Mouse (Mus musculus) neural tube, embryonic 10.5 days (tissue): Measurements from ENCODE around the gene Zfp827.
A peak's percentile ranks its signal among the peaks of the same experiment; 100 is the strongest.

Experiments
- DNase-seq: peaks from one replicate; pipeline ENCODE4 v3.0.0-alpha.2; 2017; ENCODE audit warnings: low spot score; ENCODE audit errors: extremely low spot score

Gene Zfp827

DNA sequence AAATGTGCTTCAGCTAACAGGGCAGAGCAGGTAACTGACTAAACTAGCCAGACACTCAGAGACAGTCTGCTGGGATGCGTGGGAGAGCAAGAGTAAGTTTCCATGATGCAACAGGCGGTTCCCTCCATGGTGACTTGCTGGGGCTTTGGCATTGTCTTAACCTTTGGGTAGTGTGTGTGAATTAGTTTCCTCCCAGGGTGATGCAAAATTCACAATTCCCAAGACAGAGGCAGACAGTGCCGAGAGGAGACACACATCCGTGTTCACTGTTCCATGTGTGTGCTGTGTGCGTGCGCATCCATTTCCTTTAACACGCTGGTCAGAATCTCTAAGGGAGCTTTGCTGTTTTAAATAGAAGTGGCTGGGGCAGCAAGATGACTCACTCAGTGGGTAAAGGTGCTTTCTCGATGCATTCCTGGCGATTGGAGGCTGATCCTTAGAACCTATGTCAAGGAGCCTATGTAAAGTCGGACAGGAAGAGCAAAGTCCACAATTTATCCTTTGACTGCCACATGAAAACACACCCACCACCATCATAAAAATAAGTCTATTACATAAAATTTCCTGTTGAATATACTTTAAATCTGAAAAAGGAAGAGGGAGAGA is 127.4 kb downstream of the Zfp827 start:
- DNase-seq = no peak

DNA sequence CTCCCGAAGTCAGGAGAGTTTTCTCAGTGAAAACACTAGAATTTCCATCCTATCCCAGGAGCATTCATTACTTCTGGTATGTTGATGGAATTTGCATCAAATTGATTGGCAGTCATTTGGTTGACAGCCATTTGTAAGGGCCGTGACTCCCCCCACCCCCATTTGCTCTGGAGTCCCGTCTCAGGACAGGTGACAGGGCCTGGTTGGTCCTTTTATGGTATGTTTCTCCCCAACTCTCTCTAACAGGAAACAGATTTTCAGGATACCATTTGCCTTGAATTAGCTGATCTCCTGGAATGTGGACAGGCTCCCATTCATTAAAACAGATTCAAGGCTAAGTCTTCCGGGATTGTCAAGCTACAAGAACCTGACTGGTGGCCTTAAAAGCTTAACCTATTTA is 129.1 kb downstream of the Zfp827 start:
- no peak for DNase-seq

DNA sequence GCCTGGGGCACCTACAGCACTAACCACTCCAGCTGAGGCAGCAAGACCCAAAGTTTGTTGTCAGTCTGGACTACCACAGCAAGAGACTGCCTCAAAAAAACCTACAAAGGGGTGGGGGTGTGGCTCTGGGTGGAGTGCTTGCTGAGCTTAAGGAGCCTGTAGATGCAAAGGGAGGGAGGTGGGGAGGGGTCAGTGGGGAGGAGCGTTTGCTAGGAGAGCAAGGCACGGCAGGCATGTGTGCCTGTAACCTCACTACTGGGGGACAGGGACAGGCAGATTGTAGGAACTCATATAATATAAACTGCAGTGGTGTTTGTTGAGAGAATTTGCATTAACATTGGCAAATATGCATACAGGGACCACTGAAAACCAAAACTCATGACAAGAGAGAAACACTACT is 130.1 kb downstream of the Zfp827 start:
- no peak for DNase-seq

DNA sequence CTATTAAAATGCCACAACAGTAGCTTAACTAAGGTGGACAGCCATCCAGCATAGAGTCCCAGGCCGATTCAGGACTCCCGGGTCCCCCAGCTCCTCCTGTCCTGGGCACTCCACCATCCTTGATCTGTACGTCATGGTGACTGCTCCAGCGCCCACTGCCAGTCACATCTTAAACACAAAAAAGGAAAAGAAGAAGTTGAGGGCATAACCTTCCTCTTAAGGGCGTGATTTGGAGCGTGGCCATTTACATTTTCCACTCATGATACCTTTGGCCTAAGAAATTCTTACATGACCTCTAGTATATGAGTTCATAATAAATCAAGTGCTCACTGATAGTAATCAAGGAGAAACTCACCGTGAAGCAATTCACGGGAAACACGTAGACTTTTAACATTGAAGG is 131.2 kb downstream of the Zfp827 start:
- no peak for DNase-seq

- DNase-seq = no peak
These were observed 132.1 kb downstream of the Zfp827 start for GRCm38 (mm10) chr8:79160302-79160701.

GRCm38 (mm10) chr8:79161172-79161778 is 133.0 kb downstream of the Zfp827 start:
- DNase-seq = no peak

DNA sequence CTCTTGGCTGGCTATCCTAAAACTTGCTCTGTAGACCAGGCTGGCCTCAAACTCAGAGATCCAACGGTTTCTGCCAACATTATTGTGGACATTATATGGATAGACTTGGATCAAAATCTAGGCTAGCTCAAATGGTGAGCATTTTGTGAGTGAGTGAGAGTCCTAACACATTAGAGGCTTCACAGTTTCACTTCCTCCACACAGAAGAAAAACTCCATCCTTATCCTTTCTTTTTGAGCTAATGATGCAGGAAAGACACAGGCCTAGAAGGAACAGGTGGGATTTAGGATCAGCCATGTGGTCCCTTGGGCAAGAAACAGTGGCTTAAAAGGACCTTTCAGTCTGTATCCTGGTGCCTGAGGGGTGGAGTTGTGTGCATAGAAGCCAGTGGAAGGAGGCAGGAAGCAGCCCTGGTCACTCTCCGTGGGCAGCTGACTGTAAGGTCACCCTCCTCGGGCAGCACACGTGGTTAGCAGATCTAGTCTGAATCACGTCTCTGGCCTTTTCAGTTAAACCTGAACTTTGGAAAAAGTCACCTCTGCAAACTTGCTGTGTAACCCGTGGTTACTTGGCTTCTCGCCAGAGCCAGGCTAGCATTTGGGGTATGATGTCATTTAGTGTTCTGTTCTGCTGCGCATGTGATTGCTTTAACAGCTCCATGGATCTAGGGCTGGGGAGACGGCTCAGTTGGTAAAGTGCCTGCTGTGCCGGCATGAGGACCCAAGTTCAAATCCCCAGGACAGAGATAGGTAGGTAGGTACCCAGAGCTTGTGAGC is 134.5 kb downstream of the Zfp827 start:
- no peak for DNase-seq

DNA sequence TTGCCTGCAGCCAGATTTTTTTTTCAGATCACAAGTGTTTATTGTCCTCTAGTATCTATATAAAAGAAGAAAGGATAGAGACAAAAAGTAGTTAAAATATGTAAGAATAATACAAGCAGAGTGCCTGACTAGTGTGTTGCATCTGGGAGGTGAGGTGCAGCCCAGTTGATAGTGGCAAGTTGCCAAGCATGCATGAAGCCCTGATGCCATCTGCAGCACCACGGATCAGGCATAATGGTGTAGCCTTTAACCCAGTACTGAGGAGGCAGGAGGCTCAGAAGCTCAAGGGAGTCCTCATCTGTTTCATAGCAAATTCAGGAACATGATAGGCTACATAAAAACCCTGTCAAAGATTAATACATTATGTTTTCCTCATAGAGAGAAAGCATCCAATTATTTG is 136.1 kb downstream of the Zfp827 start:
- DNase-seq = no peak

DNA sequence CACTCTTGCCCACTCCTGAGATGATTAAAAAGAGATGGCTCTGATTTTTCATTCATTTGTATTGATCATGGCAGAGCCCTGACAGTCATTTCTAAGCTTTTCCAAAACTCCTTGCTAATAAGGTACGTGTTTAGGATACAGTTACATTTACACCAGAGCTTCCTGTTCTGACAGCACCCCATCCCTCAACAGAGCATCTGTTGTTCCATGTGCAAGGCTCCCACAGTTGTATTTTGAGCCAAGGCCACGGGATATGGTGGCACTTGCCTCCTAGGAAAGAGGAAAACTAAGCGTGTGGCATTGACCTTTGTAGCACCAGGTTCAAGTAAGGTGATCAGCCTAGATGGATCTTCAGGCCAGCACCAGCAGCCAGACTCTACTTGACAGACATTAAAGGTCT is 137.0 kb downstream of the Zfp827 start:
- DNase-seq = no peak

DNA sequence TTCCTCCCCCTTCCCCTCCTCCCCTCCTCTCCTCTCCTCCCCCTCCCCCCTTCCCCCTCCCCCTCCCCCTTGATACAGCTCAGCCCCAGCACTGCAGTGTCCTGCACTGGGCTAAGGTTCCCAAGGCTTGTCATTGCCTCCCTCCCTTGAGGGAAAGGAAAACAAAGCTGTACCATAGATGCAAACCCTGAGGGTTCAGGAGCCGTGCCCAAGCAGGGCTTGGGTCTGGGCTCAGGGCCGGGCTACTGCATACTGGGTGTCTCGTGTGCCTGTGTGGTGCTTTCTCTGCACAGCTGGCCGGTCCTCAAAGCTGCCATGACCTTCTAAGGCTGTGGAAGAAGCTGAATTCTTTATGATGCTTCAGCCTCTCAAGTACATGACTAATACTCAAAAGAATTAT is 145.4 kb downstream of the Zfp827 start:
- DNase-seq = no peak

DNA sequence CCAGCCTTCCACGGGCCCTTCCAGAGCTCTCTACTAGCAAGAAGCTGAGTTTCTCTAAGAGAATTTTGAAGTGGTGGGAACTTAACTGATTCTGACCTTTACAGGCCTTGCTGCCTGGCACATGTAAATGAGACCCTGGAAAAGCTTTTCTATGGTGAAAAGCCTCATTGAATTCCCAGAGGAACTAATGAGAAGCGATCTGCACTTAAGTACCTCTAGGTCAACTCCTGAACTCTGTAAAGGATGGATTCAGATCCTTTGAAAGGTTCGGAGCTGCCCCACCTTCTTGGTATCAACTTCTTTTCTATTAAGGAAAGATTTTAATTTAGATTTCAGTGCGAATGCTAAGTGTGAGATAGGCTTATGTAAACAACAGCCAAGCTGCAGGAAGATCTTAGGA is 147.8 kb downstream of the Zfp827 start:
- DNase-seq = no peak

- no peak for DNase-seq
These were observed 151.4 kb downstream of the Zfp827 start for GRCm38 (mm10) chr8:79179678-79180077.

DNA sequence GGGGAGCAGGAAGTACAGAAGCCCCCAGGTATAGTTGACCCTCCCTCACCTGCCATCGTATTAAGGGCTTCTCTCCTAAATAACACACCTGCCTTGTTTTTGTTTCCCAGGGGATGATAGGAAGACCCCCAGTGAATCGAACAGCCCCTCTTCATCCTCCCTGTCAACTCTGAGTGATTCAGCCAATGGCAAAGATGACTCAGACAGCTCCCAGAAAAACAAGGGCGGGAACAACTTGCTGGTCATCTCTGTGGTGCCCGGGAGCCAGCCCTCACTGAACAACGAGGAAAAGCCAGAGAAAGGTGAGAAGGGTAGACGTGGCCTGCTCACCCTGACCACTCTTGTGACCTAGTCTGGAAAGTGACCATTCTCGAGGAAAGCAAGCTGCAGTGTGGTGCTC is 157.3 kb downstream of the Zfp827 start:
- no peak for DNase-seq

GRCm38 (mm10) chr8:79190071-79190470 is 161.8 kb downstream of the Zfp827 start:
- no peak for DNase-seq

DNA sequence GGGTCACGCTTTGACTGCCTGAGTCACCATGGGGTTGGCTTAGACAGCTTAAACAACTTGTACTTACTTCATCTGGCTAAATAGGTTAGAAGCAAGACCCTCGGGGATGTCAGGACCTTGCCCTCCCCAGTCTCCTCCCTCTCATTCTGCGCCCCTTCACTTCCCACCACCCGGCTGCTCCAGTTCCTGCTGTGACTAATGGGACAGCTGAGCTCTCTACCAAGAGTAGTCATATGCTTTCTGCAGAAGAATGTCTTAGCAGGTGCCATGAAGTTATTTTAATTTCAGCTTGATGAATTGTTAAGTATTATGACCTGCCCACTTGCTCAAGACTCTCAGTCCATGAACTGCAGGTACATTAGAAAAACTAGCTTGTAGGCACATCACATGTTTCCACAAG is 168.2 kb downstream of the Zfp827 start:
- no peak for DNase-seq

DNA sequence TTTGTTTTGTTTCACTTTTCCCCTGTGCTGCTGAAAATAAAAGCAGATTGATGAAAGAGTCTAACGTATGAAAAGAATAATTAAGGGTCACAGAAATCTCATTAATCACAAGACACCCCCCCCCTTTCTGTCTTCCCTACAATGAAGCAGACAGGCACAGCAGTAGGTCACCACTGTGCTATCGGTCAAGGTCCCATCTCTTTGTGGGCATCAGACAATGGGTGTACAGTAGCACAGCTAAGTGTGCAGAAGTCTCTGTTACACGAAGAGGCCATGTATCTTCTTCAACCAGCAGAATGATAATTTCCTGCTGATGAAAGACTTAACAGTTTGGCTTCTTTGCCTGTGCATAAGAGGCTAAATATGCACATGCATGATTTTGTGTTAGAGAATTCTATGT is 170.4 kb downstream of the Zfp827 start:
- no peak for DNase-seq

GRCm38 (mm10) chr8:79201446-79202147 is 173.4 kb downstream of the Zfp827 start:
- no peak for DNase-seq

- DNase-seq = no peak
These were observed 178.7 kb downstream of the Zfp827 start for GRCm38 (mm10) chr8:79206895-79207294.

- DNase-seq = no peak
These were observed 179.9 kb downstream of the Zfp827 start for GRCm38 (mm10) chr8:79208181-79208580.

DNA sequence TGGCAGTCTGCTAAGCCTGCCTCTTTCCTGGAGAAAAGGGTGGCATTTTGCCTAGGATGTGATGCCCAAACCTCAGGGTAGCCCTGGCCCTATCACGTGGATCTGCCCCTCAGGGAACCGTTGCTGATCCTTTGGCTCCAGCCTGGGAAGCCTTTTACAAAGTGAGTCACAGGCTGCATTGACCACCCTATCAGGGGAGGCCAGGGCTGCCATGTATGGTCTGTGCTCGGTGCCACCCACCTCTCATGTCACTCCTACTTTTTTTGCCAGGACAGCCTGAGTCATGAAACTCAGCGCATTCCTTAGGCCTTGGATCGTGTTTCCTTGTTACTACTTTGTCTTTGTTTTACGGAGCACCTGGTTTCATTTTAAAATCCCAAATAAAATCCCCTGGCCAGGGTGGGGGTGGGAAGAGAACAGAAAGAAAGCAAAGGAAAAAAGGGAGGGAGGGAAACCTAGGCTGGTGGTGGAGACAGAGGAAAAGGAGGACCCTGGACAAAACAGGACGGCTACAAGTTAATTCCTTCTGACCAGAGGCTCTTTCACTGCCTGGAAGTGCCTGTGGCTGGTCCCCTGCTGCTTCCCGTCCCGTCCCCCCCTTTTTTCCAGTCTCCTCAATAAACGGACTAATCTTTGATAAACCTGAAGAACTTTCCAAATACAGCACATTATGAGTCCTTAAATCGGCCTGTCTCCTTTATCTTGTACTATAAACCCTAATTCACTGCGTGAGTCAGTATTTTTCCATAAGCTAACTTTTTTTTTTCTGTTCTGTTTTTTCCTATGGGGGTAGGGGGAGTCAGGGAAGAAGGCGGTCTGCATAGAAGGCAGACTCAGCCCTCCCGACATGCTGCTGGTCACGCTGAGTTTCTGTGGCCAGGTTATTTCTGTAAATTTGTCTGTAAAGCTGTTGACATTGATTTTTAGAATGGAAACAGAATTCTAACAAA is 180.7 kb downstream of the Zfp827 start:
- DNase-seq = peak; percentile 47
